Mouse (Mus musculus): Measurements from ENCODE around the gene Plekho1. TPM values are rescaled to one million over a fixed set of nuclear protein-coding genes. Genes with fewer than 3 reads are reported as not detected.

Plekho1 gene
- polyA plus RNA-seq, 1 experiment = 103 TPM

GRCm38 (mm10) chr3:95994975-95995801, 613 bp downstream of the Plekho1 start:
- TF ChIP-seq FOSL1 (IDR thresholded peaks at IDR 0.05; ENCODE audit: insufficient read depth, low read length, poor library complexity, severe bottlenecking) (no peak), USF1 (IDR thresholded peaks at IDR 0.05; ENCODE audit: low read depth) (no peak), CTCF (IDR thresholded peaks at IDR 0.05; ENCODE audit: control insufficient read depth, insufficient read depth, insufficient read length) (no peak), MYOD1 (IDR thresholded peaks at IDR 0.05; ENCODE audit: control insufficient read depth, insufficient read length, low read depth) (no peak), MYOG (IDR thresholded peaks at IDR 0.05; ENCODE audit: control insufficient read depth, extremely low read depth, insufficient read length) (no peak), MAX (IDR thresholded peaks at IDR 0.05) (no peak), CEBPB (IDR thresholded peaks at IDR 0.05; ENCODE audit: low read depth) (no peak)
- peak overlapping the region; percentile 69 for H3ac ChIP-seq (ENCODE audit: control insufficient read depth, insufficient read length, low read depth)
- H3K4me3 ChIP-seq (ENCODE audit: insufficient read depth, poor library complexity, severe bottlenecking) = peak overlapping the region; percentile 68
- peaks cover 36% of the 10 kb centered on the region for H3K79me2 ChIP-seq (ENCODE audit: control insufficient read depth, insufficient read depth)
- peaks cover 27% of the 10 kb centered on the region for H3K36me3 ChIP-seq (ENCODE audit: control insufficient read depth, insufficient read depth)
- no peaks in the 10 kb centered on the region for H3K27me3 ChIP-seq (ENCODE audit: control insufficient read depth, insufficient read depth, insufficient read length)
- H3K79me3 ChIP-seq (ENCODE audit: low read depth) = peaks cover 23% of the 10 kb centered on the region

DNA sequence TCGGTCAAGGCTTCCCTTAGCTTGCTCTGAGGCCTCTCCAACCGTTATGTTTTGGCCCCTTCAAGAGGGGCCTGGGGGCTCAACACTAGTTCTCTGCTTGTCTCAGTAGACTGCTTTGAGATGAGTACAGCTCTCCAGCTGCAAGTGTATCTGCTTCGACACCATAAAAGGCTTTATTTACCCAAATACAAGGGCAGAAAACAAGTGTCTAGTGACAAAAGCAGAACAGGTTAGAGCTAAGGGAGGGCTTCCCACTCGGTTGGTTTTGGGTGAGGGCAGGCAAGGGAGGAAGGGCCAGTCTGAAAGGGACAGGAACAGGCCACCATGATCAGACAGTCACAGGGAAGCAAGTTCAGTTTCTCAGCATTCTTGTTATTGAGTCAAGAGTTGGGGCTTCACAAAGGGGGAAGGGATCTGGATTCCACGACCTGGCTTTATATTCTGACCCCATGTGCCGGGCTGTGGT, 1.4 kb downstream of the Plekho1 start:
- H3ac ChIP-seq (ENCODE audit: control insufficient read depth, insufficient read length, low read depth) = peak overlapping the region; percentile 69
- peaks cover 36% of the 10 kb centered on the region for H3K79me2 ChIP-seq (ENCODE audit: control insufficient read depth, insufficient read depth)
- H3K79me3 ChIP-seq (ENCODE audit: low read depth) = peaks cover 23% of the 10 kb centered on the region
- peak overlapping the region; percentile 68 for H3K4me3 ChIP-seq (ENCODE audit: insufficient read depth, poor library complexity, severe bottlenecking)
- H3K36me3 ChIP-seq (ENCODE audit: control insufficient read depth, insufficient read depth) = peaks cover 35% of the 10 kb centered on the region
- no peaks in the 10 kb centered on the region for H3K27me3 ChIP-seq (ENCODE audit: control insufficient read depth, insufficient read depth, insufficient read length)
- TF ChIP-seq USF1 (IDR thresholded peaks at IDR 0.05; ENCODE audit: low read depth) (no peak), CEBPB (IDR thresholded peaks at IDR 0.05; ENCODE audit: low read depth) (no peak), CTCF (IDR thresholded peaks at IDR 0.05; ENCODE audit: control insufficient read depth, insufficient read depth, insufficient read length) (no peak), MYOD1 (IDR thresholded peaks at IDR 0.05; ENCODE audit: control insufficient read depth, insufficient read length, low read depth) (no peak), MYOG (IDR thresholded peaks at IDR 0.05; ENCODE audit: control insufficient read depth, extremely low read depth, insufficient read length) (no peak)

DNA sequence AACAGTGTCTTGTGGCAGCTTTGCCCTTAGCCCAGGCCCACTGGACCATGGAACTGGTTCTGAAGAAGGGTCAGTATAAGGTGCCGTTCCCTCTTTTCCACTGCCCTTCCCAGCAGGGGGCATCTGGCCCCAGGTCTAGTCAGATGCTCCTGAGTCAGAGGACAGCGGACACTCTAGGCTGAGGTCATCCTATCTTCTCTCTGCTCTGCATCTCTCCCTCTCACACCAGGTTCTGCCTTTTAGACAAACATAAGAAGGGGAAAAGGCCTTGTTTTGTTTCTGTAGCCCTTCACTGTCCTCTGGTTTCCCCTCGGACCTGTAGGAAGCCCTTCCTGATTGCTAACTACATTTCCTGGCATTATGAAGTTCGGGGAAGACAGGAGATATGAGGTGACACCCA, 1.9 kb downstream of the Plekho1 start:
- no peak for TF ChIP-seq CEBPB (IDR thresholded peaks at IDR 0.05; ENCODE audit: low read depth)
- peak; percentile 12 for TF ChIP-seq CTCF (IDR thresholded peaks at IDR 0.05; ENCODE audit: control insufficient read depth, insufficient read depth, insufficient read length)
- H3K36me3 ChIP-seq (ENCODE audit: control insufficient read depth, insufficient read depth) = peaks cover 40% of the 10 kb centered on the region

DNA sequence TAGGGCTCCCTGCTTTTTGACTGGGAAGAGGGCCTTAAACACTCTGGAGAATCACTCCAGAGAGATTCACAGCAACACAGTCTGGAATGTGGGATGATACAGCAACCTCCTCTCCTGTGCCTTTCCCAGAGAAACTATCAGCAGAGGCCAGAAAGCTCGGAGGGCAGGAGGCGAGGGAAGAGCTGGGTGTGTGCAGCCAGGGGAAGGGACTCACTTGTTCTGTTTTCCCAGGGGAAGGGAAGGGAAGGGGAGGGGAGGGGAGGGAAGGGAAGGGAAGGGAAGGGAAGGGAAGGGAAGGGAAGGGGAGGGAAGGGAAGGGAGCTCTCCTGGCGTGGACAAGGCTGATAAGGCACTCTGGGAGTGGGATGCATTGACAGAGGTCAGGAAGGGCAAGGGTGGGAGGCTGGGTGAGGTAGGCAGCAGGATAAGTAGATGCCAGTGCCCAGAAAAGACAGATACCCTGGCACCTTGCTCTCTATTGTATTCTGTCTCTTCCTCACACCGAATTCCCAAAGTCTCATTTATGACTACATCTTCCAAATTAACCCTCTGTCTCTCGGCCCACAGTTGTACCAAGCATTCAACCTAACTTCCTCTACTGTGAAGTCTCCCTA, 2.7 kb downstream of the Plekho1 start:
- Histone ChIP-seq H3K36me3 (ENCODE audit: control insufficient read depth, insufficient read depth) (peaks cover 48% of the 10 kb centered on the region), H3K79me2 (ENCODE audit: control insufficient read depth, insufficient read depth) (peaks cover 36% of the 10 kb centered on the region), H3K4me3 (ENCODE audit: insufficient read depth, poor library complexity, severe bottlenecking) (no peak overlapping the region), H3K27me3 (ENCODE audit: control insufficient read depth, insufficient read depth, insufficient read length) (no peaks in the 10 kb centered on the region), H3ac (ENCODE audit: control insufficient read depth, insufficient read length, low read depth) (peak overlapping the region; percentile 10), H3K79me3 (ENCODE audit: low read depth) (peaks cover 23% of the 10 kb centered on the region)
- TF ChIP-seq USF1 (IDR thresholded peaks at IDR 0.05; ENCODE audit: low read depth) (no peak), MYOD1 (IDR thresholded peaks at IDR 0.05; ENCODE audit: control insufficient read depth, insufficient read length, low read depth) (no peak), MAX (IDR thresholded peaks at IDR 0.05) (no peak), FOSL1 (IDR thresholded peaks at IDR 0.05; ENCODE audit: insufficient read depth, low read length, poor library complexity, severe bottlenecking) (no peak), MYOG (IDR thresholded peaks at IDR 0.05; ENCODE audit: control insufficient read depth, extremely low read depth, insufficient read length) (no peak)

More for the DNA sequence above, 1.9 kb downstream of the Plekho1 start:
- Histone ChIP-seq H3K79me2 (ENCODE audit: control insufficient read depth, insufficient read depth) (peaks cover 36% of the 10 kb centered on the region), H3K4me3 (ENCODE audit: insufficient read depth, poor library complexity, severe bottlenecking) (peak overlapping the region; percentile 68), H3K79me3 (ENCODE audit: low read depth) (peaks cover 23% of the 10 kb centered on the region), H3ac (ENCODE audit: control insufficient read depth, insufficient read length, low read depth) (peak overlapping the region; percentile 69), H3K27me3 (ENCODE audit: control insufficient read depth, insufficient read depth, insufficient read length) (no peaks in the 10 kb centered on the region)

GRCm38 (mm10) chr3:95990413-95990941, 5.3 kb downstream of the Plekho1 start:
- peak; percentile 13 for TF ChIP-seq MYOD1 (IDR thresholded peaks at IDR 0.05; ENCODE audit: control insufficient read depth, insufficient read length, low read depth)
- no peak for TF ChIP-seq MAX (IDR thresholded peaks at IDR 0.05)
- H3K27me3 ChIP-seq (ENCODE audit: control insufficient read depth, insufficient read depth, insufficient read length) = no peaks in the 10 kb centered on the region
- H3K36me3 ChIP-seq (ENCODE audit: control insufficient read depth, insufficient read depth) = peaks cover 54% of the 10 kb centered on the region
- H3K79me3 ChIP-seq (ENCODE audit: low read depth) = peaks cover 23% of the 10 kb centered on the region
- no peak overlapping the region for H3ac ChIP-seq (ENCODE audit: control insufficient read depth, insufficient read length, low read depth)
- H3K4me3 ChIP-seq (ENCODE audit: insufficient read depth, poor library complexity, severe bottlenecking) = no peak overlapping the region
- H3K79me2 ChIP-seq (ENCODE audit: control insufficient read depth, insufficient read depth) = peaks cover 36% of the 10 kb centered on the region

DNA sequence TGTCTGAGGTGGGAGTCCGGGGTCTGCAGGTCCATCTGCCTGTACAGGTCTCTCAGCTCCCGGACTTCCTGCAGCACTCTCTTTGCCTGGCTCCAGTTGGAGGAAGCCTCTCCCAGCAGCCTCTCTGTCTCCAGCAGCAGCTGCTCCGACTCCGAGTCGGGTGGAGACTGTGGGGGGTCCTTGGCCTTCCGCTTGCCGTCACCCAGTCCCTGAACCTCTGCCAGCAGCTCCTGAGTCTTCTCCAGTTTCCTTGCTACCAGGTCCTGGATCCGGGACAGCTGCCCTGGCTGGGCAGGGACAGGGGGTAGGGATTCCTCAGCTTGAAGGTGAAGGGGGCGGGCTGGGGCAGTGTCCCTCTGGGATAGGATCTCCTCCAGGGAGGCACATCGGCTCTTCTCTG, 6.8 kb downstream of the Plekho1 start:
- Histone ChIP-seq H3K79me2 (ENCODE audit: control insufficient read depth, insufficient read depth) (peaks cover 20% of the 10 kb centered on the region), H3K27me3 (ENCODE audit: control insufficient read depth, insufficient read depth, insufficient read length) (no peaks in the 10 kb centered on the region), H3K79me3 (ENCODE audit: low read depth) (peaks cover 12% of the 10 kb centered on the region), H3K4me3 (ENCODE audit: insufficient read depth, poor library complexity, severe bottlenecking) (no peak overlapping the region), H3K36me3 (ENCODE audit: control insufficient read depth, insufficient read depth) (peaks cover 54% of the 10 kb centered on the region), H3ac (ENCODE audit: control insufficient read depth, insufficient read length, low read depth) (no peak overlapping the region)
- TF ChIP-seq MYOD1 (IDR thresholded peaks at IDR 0.05; ENCODE audit: control insufficient read depth, insufficient read length, low read depth) (no peak), MAX (IDR thresholded peaks at IDR 0.05) (no peak), CEBPB (IDR thresholded peaks at IDR 0.05; ENCODE audit: low read depth) (no peak), MYOG (IDR thresholded peaks at IDR 0.05; ENCODE audit: control insufficient read depth, extremely low read depth, insufficient read length) (no peak), CTCF (IDR thresholded peaks at IDR 0.05; ENCODE audit: control insufficient read depth, insufficient read depth, insufficient read length) (no peak), USF1 (IDR thresholded peaks at IDR 0.05; ENCODE audit: low read depth) (no peak), FOSL1 (IDR thresholded peaks at IDR 0.05; ENCODE audit: insufficient read depth, low read length, poor library complexity, severe bottlenecking) (no peak)

Data from C2C12 (cell line).